Mouse (Mus musculus) G1E (cell line): ENCODE data around the gene Tbxas1. TPM values are rescaled to one million over a fixed set of nuclear protein-coding genes. Genes with fewer than 3 reads are reported as not detected.

Source experiments
- ATAC-seq: 2 replicates; pipeline ENCODE4 v1.8.0; 2016; ENCODE audit warnings: mild to moderate bottlenecking; ENCODE audit not compliant: insufficient number of reproducible peaks, poor library complexity, low FRiP score, severe bottlenecking; ENCODE audit errors: extremely low read depth
- DNase-seq: peaks from one replicate; pipeline ENCODE4 v3.0.0; 2012; ENCODE audit warnings: low spot score
- H3K27me3 ChIP-seq: 2 replicates; pipeline ENCODE4 v1.6.1; 2012; ENCODE audit warnings: mild to moderate bottlenecking, low read length, inconsistent platforms; ENCODE audit not compliant: insufficient read depth
- H3K36me3 ChIP-seq: replicated peaks from 2 replicates; pipeline ENCODE3; 2012; ENCODE audit warnings: mild to moderate bottlenecking, inconsistent platforms
- H3K4me1 ChIP-seq: 2 replicates; pipeline ENCODE4 v1.6.1; 2012; ENCODE audit warnings: low read depth, low read length, inconsistent platforms, mixed read lengths; ENCODE audit not compliant: insufficient read depth
- H3K4me3 ChIP-seq: 2 replicates; pipeline ENCODE4 v1.5.1; 2012; ENCODE audit warnings: low read depth, mild to moderate bottlenecking, inconsistent platforms, low read length, moderate library complexity, mixed read lengths
- H3K9me3 ChIP-seq: replicated peaks from 2 replicates; pipeline ENCODE4 v1.6.1; 2012; ENCODE audit warnings: inconsistent platforms
- CTCF ChIP-seq: IDR thresholded peaks from 2 replicates; pipeline ENCODE4 v1.5.1; 2012; ENCODE audit warnings: low read depth, low read length, inconsistent platforms, mixed read lengths
- GATA1 ChIP-seq: IDR thresholded peaks from 2 replicates; pipeline ENCODE4 v1.6.1; 2012; ENCODE audit warnings: borderline replicate concordance, low read length, inconsistent platforms, mixed read lengths
- GATA2 ChIP-seq: IDR thresholded peaks from 2 replicates; pipeline ENCODE4 v1.6.1; 2012; ENCODE audit warnings: low read depth, low read length, inconsistent platforms, borderline replicate concordance
- POLR2AphosphoS5 ChIP-seq: IDR thresholded peaks from 2 replicates; pipeline ENCODE4 v1.6.1; 2012; ENCODE audit warnings: low read depth, low read length, inconsistent platforms; ENCODE audit not compliant: insufficient replicate concordance
- TAL1 ChIP-seq: conservative IDR thresholded peaks from 2 replicates; pipeline ENCODE4 v1.6.1; 2012; ENCODE audit warnings: low read depth, low read length, inconsistent platforms, mixed read lengths
- polyA plus RNA-seq: library from polyadenylated mRNA; stranded (reverse); fragments of >175 nt; gene quantifications from 2 replicates; pipeline ENCODE4 v1.2.3, GENCODE M21; 2012
- total RNA-seq, 2 experiments: library from RNA; stranded (forward) in 1 of 2; stranded (reverse) in 1 of 2; fragments of 200-1000 nt in 1 of 2; fragments of >200 nt in 1 of 2; fragmentation: Nextera tagmentation in 1 of 2; gene quantifications; 2 replicates each; pipeline ENCODE4 v1.2.3; 2014 to 2017

Tbxas1 gene
- total and polyA plus RNA-seq, 3 experiments, result 1.2 to 13.2 (median 3.2) TPM

GRCm38 (mm10) chr6:38865805-38866204 lies 9.4 kb upstream of the Tbxas1 start:
- Histone ChIP-seq H3K4me1 (peaks cover 40% of the 10 kb centered on the region), H3K27me3 (no peaks in the 10 kb centered on the region; the same call in 1 of the 2 replicates), H3K9me3 (no peaks in the 10 kb centered on the region), H3K4me3 (no peak overlapping the region), H3K36me3 (peaks cover 16% of the 10 kb centered on the region)
- DNase-seq, result no peak
- no peak for TF ChIP-seq POLR2AphosphoS5
- no peak for TF ChIP-seq CTCF
- TF ChIP-seq GATA2, result no peak
- no peak for TF ChIP-seq GATA1
- TF ChIP-seq TAL1, result no peak
- ATAC-seq, result no peak

GRCm38 (mm10) chr6:38866357-38866756 lies 8.8 kb upstream of the Tbxas1 start:
- ATAC-seq, result no peak
- Histone ChIP-seq H3K9me3 (no peaks in the 10 kb centered on the region), H3K4me3 (no peak overlapping the region), H3K36me3 (peaks cover 19% of the 10 kb centered on the region), H3K4me1 (peaks cover 44% of the 10 kb centered on the region), H3K27me3 (no peaks in the 10 kb centered on the region; the same call in 1 of the 2 replicates)
- TF ChIP-seq POLR2AphosphoS5, result no peak
- no peak for TF ChIP-seq GATA1
- TF ChIP-seq TAL1, result no peak
- no peak for TF ChIP-seq GATA2
- no peak for DNase-seq

- ATAC-seq, result no peak
- peaks cover 23% of the 10 kb centered on the region for H3K36me3 ChIP-seq
- H3K27me3 ChIP-seq, result no peaks in the 10 kb centered on the region; the same call in 1 of the 2 replicates
- H3K4me3 ChIP-seq, result no peak overlapping the region
- no peaks in the 10 kb centered on the region for H3K9me3 ChIP-seq
- DNase-seq, result no peak
- H3K4me1 ChIP-seq, result peaks cover 45% of the 10 kb centered on the region
- TF ChIP-seq GATA1 (no peak), CTCF (no peak), GATA2 (no peak), POLR2AphosphoS5 (no peak), TAL1 (no peak)
These were observed 8.4 kb upstream of the Tbxas1 start for GRCm38 (mm10) chr6:38866761-38867160.

- no peak for TF ChIP-seq TAL1
- no peak for TF ChIP-seq CTCF
- no peak for TF ChIP-seq GATA1
- TF ChIP-seq GATA2, result no peak
- no peak for TF ChIP-seq POLR2AphosphoS5
- Histone ChIP-seq H3K4me3 (no peak overlapping the region), H3K27me3 (no peaks in the 10 kb centered on the region; the same call in 1 of the 2 replicates), H3K4me1 (peaks cover 47% of the 10 kb centered on the region), H3K9me3 (no peaks in the 10 kb centered on the region), H3K36me3 (peaks cover 25% of the 10 kb centered on the region)
- ATAC-seq, result no peak
- DNase-seq, result no peak
These were observed 7.9 kb upstream of the Tbxas1 start for GRCm38 (mm10) chr6:38867291-38867690.

GRCm38 (mm10) chr6:38868974-38869373 lies 6.2 kb upstream of the Tbxas1 start:
- Histone ChIP-seq H3K36me3 (peaks cover 31% of the 10 kb centered on the region), H3K4me1 (peaks cover 58% of the 10 kb centered on the region)

GRCm38 (mm10) chr6:38870070-38870469 lies 5.1 kb upstream of the Tbxas1 start:
- TF ChIP-seq POLR2AphosphoS5, result no peak
- TF ChIP-seq CTCF, result no peak
- no peak for TF ChIP-seq GATA1
- no peak for TF ChIP-seq TAL1
- TF ChIP-seq GATA2, result no peak
- no peak overlapping the region for H3K4me3 ChIP-seq
- H3K9me3 ChIP-seq, result no peaks in the 10 kb centered on the region
- H3K27me3 ChIP-seq, result no peaks in the 10 kb centered on the region; the same call in 1 of the 2 replicates
- no peak for ATAC-seq
- DNase-seq, result no peak
- H3K36me3 ChIP-seq, result peaks cover 31% of the 10 kb centered on the region
- peaks cover 53% of the 10 kb centered on the region for H3K4me1 ChIP-seq

More at GRCm38 (mm10) chr6:38868974-38869373, 6.2 kb upstream of the Tbxas1 start:
- no peak for DNase-seq
- Histone ChIP-seq H3K27me3 (no peaks in the 10 kb centered on the region; the same call in 1 of the 2 replicates), H3K9me3 (no peaks in the 10 kb centered on the region), H3K4me3 (no peak overlapping the region)
- ATAC-seq, result no peak
- TF ChIP-seq CTCF (no peak), GATA1 (no peak), GATA2 (no peak), TAL1 (no peak), POLR2AphosphoS5 (no peak)
